Mouse (Mus musculus): ENCODE data around the gene Tmem247. TPM values are rescaled to one million over a fixed set of nuclear protein-coding genes. Genes with fewer than 3 reads are reported as not detected.
A peak's percentile ranks its signal among the peaks of the same experiment; 100 is the strongest.

Gene Tmem247
- total and polyA plus RNA-seq, 3 experiments, result not detected

GRCm38 (mm10) chr17:86909733-86910495 lies 7.2 kb upstream of the Tmem247 start:
- in situ Hi-C loops (cut with MboI; ENCODE audit: low pct_ligation_motif_present, low pct_unique_long_range_greater_than_20kb, low sequenced_read_pairs) (loop anchor here (5.0 to 25.0 kb wide), 3 partner anchors 428 to 745 kb away; partner anchors contain the start of gene Prkce), dilution Hi-C loops (cut with MboI; ENCODE audit: extremely low pct_ligation_motif_present, extremely low pct_unique_long_range_greater_than_20kb, low sequenced_read_pairs) (no loop called here)
- Histone ChIP-seq H3K9ac (ENCODE audit: insufficient read depth, low read depth) (no peak overlapping the region), H3K4me3 (replicated peaks in 1 of 3; ENCODE audit: low read depth in 2 of 3, low read length in 2 of 3, poor library complexity in 1 of 3) (no peak overlapping the region), H3K4me1 (ENCODE audit: control insufficient read depth in 1 of 2, insufficient read depth in 2 of 2) (peaks cover 0 to 12% of the 10 kb centered on the region in 2 experiments; a peak in 2 of 4 replicates), H3K36me3 (replicated peaks in 1 of 2; ENCODE audit: control insufficient read depth in 1 of 2, insufficient read depth in 1 of 2, low read length in 1 of 2) (no peaks in the 10 kb centered on the region), H3K27ac (ENCODE audit: insufficient read depth, low read depth) (no peak overlapping the region), H3K4me2 (ENCODE audit: insufficient read depth, low read depth, poor library complexity, severe bottlenecking) (no peak overlapping the region), H3K27me3 (replicated peaks) (no peaks in the 10 kb centered on the region), H3K79me2 (replicated peaks; ENCODE audit: control insufficient read depth, extremely low read depth, insufficient read depth, poor library complexity, severe bottlenecking) (no peaks in the 10 kb centered on the region), H3K9me3 (replicated peaks; ENCODE audit: low read length) (no peaks in the 10 kb centered on the region)
- TF ChIP-seq TCF12 (IDR thresholded peaks at IDR 0.05; ENCODE audit: low read depth, low read length), result 0 out of 2 replicates have a peak, but pooled peaks have one; percentile 9
- peak; percentile 33; the same call in 1 of the 2 replicates for TF ChIP-seq MXI1 (IDR thresholded peaks at IDR 0.05; ENCODE audit: low read depth, low read length)
- no peak for TF ChIP-seq HCFC1 (IDR thresholded peaks at IDR 0.05; ENCODE audit: low read depth, low read length)
- no peak for TF ChIP-seq ELF1 (IDR thresholded peaks at IDR 0.05; ENCODE audit: low read depth, low read length)
- no peak for TF ChIP-seq POLR2AphosphoS2 (IDR thresholded peaks at IDR 0.05; ENCODE audit: low read depth, low read length)
- no peak for TF ChIP-seq ZKSCAN1 (IDR thresholded peaks at IDR 0.05; ENCODE audit: borderline replicate concordance, low read depth, low read length)
- TF ChIP-seq CTCF (conservative IDR thresholded peaks at IDR 0.05 in 1 of 2, IDR thresholded peaks at IDR 0.05 in 1 of 2; ENCODE audit: low read depth in 2 of 2, low read length in 2 of 2), result peak; percentile 31 to 93; a peak in 3 of 4 replicates
- TF ChIP-seq ZC3H11A (IDR thresholded peaks at IDR 0.05; ENCODE audit: low read depth, low read length), result peak; percentile 81
- TF ChIP-seq MAZ (IDR thresholded peaks at IDR 0.05; ENCODE audit: low read depth, low read length), result no peak
- TF ChIP-seq USF1 (IDR thresholded peaks at IDR 0.05; ENCODE audit: low read depth, low read length), result peak; percentile 30; the same call in 1 of the 2 replicates
- TF ChIP-seq MEF2A (IDR thresholded peaks at IDR 0.05; ENCODE audit: borderline replicate concordance, low read depth, low read length), result no peak
- no peak for TF ChIP-seq PAX5 (IDR thresholded peaks at IDR 0.05; ENCODE audit: low read length)
- peak; percentile 46; the same call in 1 of the 2 replicates for TF ChIP-seq NELFE (IDR thresholded peaks at IDR 0.05; ENCODE audit: low read depth, low read length)
- no peak for TF ChIP-seq JUN (IDR thresholded peaks at IDR 0.05; ENCODE audit: insufficient read depth, low read depth, low read length)
- TF ChIP-seq JUND (conservative IDR thresholded peaks at IDR 0.05; ENCODE audit: low read depth, low read length), result peak; percentile 57; the same call in 1 of the 2 replicates
- 0 out of 2 replicates have a peak, but pooled peaks have one; percentile 25 for TF ChIP-seq MYC (IDR thresholded peaks at IDR 0.05; ENCODE audit: low read depth, low read length)
- peak; percentile 41 for TF ChIP-seq IRF4 (IDR thresholded peaks at IDR 0.05; ENCODE audit: low read depth, low read length)
- TF ChIP-seq TBP (conservative IDR thresholded peaks at IDR 0.05; ENCODE audit: low read depth, low read length), result no peak
- no peak for TF ChIP-seq KAT2A (IDR thresholded peaks at IDR 0.05; ENCODE audit: insufficient replicate concordance, low read length)
- TF ChIP-seq RAD21 (IDR thresholded peaks at IDR 0.05; ENCODE audit: low read depth, low read length), result peak; percentile 92
- TF ChIP-seq SIN3A (IDR thresholded peaks at IDR 0.05; ENCODE audit: low read length), result peak; percentile 59; the same call in 1 of the 2 replicates
- peak; percentile 45 for TF ChIP-seq MAX (IDR thresholded peaks at IDR 0.05; ENCODE audit: low read length)
- TF ChIP-seq EP300 (IDR thresholded peaks at IDR 0.05; ENCODE audit: low read length), result no peak
- TF ChIP-seq USF2 (conservative IDR thresholded peaks at IDR 0.05; ENCODE audit: low read depth, low read length), result no peak
- TF ChIP-seq UBTF (IDR thresholded peaks at IDR 0.05; ENCODE audit: low read depth, low read length), result no peak
- TF ChIP-seq SMC3 (IDR thresholded peaks at IDR 0.05; ENCODE audit: low read depth, low read length), result peak; percentile 95
- peak; percentile 40 for DNase-seq (ENCODE audit: extremely low read depth)

Measured in CH12.LX (cell line).